Mouse (Mus musculus) thymus, postnatal 10 days (tissue): ENCODE results near the gene Parp2.
A peak's percentile ranks its signal among the peaks of the same experiment; 100 is the strongest.
"Not testable (repeated sequence)": the region's sequence is repeated elsewhere in the genome, so short reads cannot be mapped to it uniquely, and the experiment has no call there.

Experiments used
- DNase-seq, 2 experiments: peaks; one replicate each; pipeline ENCODE4 v3.0.0; 2021; ENCODE audit warnings: low spot score in 2 of 2

Gene Parp2

DNA sequence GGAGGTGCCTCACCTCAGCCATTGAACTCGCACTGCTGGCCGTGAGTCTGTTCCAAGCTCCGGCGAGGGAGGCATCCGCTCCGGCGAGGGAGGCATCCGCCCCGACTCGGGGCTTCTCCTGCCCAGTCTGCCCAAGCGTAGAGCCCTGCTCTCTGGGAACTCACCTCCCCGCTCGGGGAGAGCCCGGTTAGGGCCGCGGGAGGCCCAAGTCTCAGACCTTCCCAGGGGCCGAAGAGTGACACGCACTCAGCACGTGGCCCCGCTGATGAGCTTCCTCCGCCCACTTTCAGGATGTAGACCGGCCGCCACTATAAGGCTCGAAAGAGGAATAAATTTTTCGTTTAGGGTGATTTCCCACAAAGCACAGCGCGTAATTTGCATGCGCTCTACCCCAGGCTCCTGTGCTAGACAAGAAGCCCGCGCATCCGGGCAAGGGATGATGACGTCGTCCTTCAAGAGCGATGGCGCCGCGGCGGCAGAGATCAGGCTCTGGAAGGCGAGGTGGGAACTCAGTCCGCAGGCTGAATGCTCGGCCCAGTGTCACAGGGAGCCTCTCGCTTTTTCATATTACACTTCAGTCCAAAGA, at the start of gene Parp2, which contains the start of gene Ccnb1ip1:
Parp2 (plus strand) TSS at position 355 of the 586 bp plus-strand sequence.
Ccnb1ip1 (minus strand) TSS at position 246 of the 586 bp plus-strand sequence.
- peak; percentile 92 to 96 for DNase-seq

DNA sequence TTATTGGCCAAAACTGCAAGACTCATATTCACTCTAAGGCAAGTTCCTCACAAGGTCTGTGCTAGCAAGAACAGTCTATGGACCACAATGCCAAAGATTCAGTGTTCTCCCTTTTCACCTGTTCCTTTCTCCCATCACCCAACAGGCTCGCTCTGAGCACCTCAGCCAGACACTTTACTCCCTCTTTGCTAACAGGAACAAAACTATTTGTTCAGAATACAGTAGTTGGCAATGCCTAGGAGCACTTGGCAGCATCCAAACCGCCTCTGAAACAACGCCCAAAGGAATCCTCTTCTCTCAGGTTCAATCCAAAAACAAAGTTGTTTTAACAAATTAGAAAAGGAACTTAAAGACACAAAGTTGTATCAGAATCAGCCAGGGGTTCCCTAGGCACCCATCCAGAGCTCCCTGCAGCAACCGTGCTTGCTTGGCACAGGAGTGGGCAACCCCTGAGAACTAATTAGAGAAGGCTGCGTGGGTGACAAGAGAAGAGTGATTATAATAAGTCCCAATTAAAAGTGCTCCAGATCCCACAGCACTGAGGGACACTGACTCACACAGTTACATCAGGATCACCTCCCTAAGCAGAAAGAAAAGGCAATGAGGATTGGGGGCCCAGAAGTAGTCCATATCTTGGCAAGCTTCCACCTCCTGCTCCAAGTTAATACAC, 49.1 kb upstream of the Parp2 start:
- no peak for DNase-seq

DNA sequence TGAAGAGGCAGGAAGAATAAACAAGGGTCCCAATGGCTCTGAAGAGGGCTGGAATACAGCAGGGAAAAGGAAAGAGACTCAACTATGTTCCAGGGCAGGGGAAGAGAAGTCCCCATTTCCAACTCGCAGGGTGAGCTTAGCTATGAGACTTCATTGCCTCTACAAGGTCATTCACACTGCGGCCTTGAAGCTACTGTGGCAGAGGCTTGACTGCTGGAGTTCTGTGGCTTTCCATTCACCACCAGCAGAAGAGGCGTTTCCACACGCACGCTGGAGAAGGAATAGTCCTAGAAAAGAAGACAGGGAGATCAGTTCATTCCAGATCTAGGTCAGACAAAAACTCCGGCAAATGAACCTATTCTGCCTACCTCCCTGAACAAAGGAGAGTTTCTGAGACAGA, 41.9 kb upstream of the Parp2 start:
- DNase-seq, result no peak

GRCm38 (mm10) chr14:50771342-50771741, 36.3 kb upstream of the Parp2 start:
- peak in 1 of 2 experiments; percentile 16 for DNase-seq

DNA sequence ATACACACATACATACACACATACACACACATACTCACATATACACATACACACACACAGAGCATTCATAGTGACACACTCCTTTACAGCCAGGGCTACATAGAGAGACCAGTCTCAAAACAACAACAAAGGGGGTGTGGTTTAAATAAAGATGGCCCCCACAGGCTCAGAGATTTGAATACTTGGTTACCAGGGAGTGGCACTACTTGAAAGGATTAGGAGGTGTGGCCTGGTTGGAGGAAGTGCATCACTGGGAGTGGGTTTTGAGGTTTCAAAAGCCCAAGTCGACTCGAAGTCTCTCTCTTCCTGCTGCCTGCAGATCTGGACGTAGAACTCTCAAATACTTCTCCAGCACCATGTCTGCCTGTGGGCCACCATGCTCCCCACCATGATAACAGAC, 25.5 kb upstream of the Parp2 start:
- DNase-seq, result no peak

GRCm38 (mm10) chr14:50784391-50785250, 23.0 kb upstream of the Parp2 start:
- no peak for DNase-seq

- peak; percentile 77 to 93 for DNase-seq
These were observed 22.4 kb upstream of the Parp2 start, which contains the start of gene Ttc5 for GRCm38 (mm10) chr14:50785251-50785637. Gene Ttc5 (minus strand): TSS chr14:50785519.

DNA sequence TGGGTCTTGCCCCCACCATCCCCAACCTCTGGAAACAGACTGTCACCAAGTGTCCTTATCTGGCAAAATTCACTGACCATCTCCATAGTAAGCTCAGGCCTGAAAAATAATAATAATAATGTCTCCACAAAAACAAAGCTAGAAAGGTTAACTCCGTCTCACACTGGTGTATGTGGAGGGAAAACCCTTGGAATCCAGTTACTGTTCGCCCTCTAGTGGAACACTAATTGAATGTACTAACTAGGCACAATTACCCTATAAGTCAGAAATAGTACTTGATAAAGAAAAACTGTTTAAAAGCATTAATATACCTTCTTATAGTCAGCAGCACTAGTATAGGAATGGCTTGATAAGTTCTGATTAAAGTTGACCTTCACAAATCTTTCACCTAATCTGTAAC, 19.5 kb upstream of the Parp2 start:
- no peak for DNase-seq

DNA sequence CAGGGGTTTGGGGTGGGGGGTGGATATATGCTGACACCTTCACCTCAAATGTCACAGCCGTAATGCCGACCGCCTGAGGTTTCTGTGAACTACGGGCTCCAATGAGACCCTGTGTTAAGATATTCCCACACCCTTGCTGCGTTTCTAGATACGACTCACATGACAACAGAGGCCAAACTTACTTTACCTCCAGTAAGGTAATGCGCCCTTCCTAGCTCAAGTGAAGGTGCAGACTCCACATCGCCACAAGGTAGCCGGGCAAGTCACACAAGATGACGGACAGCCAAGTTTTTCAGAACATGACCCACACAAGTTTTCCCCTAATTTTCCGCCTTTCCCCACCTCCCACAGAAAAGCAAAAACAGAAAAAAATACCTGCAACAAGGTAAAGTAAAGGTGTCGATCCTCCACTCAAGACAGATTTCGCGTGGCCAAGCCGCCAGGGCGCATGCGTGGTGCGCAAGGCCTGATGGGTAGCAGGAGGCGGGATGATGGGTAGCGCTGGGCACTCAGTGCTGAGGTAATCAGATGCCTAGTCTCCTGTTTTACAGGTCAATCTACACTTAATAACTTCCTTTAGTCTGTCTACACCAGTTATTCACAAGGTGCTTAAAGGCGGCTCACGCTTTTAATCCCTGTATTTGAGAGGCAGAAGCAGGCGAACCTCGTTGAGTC, 12.2 kb upstream of the Parp2 start:
- no peak for DNase-seq

DNA sequence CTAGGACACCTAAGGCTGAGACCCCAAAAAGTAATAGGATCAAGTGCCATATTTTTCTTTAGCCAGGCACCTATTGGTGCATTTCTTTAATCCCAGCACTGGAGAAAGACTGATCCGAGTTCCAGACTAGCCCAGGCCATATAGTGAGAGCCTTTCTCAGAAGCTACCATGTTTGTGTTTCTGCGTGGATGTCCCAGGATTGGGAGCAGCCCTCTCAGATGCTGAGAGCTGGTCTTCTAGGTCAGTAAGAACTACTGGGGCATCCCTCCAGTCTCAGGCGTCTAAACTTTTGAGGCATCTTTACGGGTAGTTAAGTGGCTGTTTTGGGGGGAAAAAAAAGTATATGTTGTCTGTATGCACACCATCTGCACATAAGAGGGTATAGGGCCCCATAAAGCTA, 11.7 kb upstream of the Parp2 start:
- no peak for DNase-seq

DNA sequence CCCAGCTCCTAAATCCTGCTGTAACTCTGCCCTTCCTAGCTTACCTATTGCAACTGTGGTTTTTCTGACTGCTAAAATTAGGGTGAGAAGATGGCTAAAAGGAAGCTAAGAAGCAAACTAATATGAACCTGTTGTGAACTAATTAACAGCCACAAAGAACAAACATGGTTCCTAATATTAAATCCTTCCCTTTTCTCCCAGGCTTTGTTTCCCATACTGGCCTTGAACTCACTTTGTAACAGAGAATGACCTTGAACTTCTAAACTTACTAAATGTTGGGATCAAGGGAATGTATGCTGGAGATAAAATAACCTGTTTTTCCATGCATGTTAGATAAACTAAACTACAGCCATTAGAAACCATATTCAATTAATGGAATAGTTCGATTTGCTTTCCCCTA, 11.2 kb upstream of the Parp2 start:
- DNase-seq, result no peak

DNA sequence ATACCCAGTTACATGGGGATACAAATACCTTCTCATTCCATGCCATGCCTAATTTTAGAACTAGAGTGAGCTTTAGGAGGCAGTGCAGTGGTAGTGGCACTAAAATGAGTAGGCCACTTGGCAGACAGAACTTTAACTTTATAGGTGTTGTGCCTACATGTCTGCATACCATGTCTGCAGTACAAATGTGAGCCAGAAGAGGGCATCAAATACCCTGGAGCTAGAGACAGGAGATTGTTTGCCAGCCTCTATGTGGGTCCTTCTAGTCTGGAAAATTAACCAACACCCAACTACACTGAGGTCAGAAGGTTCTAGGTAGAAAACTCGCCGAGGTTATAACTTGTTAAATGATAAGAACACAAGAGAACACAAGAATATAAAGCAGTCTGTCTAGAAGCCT, 9.1 kb upstream of the Parp2 start:
- peak in 1 of 2 experiments; percentile 28 for DNase-seq

GRCm38 (mm10) chr14:50799502-50800259, 8.0 kb upstream of the Parp2 start:
- DNase-seq, result peak; percentile 30 to 59

GRCm38 (mm10) chr14:50802441-50802840, 5.2 kb upstream of the Parp2 start:
- DNase-seq, result no peak

- peak in 1 of 2 experiments; percentile 18 for DNase-seq
These were observed 4.6 kb upstream of the Parp2 start for GRCm38 (mm10) chr14:50802843-50803562.

- DNase-seq, result no peak
These were observed 3.0 kb upstream of the Parp2 start for GRCm38 (mm10) chr14:50804683-50805082.

GRCm38 (mm10) chr14:50806469-50806868, 1.2 kb upstream of the Parp2 start:
- DNase-seq, result not testable (repeated sequence)

GRCm38 (mm10) chr14:50813060-50813459, 5.4 kb downstream of the Parp2 start:
- DNase-seq, result no peak

- DNase-seq, result no peak
These were observed 15.6 kb downstream of the Parp2 start for GRCm38 (mm10) chr14:50823240-50823639.

DNA sequence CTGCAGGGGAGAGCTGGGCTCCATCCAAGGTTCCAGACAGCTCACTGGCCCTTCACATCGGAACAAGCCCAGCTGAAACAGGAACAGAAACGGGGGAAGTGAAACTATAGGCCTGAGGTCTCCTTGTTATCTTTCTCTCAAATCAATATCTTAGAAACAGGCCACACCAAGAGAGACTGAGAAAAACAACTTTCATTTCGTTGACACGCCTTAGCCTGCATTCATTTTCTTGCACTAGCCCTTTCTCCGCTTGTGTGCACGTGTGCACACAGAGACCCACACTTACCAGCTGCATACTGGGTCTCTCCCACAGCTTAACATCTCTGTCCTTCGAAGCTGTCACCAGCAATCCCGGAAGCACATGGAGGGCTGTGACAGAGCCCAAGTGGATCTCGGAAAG, 16.6 kb downstream of the Parp2 start:
- DNase-seq, result no peak

DNA sequence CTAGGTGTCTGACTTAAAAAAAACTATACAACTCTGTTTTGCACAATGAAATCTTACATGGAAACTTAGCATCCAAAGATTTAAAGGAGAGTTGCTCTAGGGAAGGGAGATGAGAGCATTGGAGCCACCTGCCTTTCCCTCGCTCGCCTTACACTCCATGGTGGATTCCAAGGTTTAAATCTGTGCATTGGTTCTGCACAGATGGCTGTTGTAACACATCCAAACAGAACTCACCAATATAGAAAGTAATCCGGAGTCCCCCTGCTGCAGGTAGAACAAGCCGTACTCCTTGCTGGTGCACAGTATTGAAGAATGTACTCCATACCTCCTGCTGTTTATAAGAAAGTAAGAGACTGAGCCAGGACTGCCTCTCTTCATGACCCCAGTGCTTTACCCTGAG, 18.9 kb downstream of the Parp2 start:
- no peak for DNase-seq
